Mouse (Mus musculus) right cerebral cortex, postnatal 4 days (tissue): ENCODE measurements around the gene C1qtnf2.

Source experiments
- DNase-seq: peaks from one replicate; pipeline ENCODE4 v3.0.0-alpha.2; 2022

C1qtnf2 gene

DNA sequence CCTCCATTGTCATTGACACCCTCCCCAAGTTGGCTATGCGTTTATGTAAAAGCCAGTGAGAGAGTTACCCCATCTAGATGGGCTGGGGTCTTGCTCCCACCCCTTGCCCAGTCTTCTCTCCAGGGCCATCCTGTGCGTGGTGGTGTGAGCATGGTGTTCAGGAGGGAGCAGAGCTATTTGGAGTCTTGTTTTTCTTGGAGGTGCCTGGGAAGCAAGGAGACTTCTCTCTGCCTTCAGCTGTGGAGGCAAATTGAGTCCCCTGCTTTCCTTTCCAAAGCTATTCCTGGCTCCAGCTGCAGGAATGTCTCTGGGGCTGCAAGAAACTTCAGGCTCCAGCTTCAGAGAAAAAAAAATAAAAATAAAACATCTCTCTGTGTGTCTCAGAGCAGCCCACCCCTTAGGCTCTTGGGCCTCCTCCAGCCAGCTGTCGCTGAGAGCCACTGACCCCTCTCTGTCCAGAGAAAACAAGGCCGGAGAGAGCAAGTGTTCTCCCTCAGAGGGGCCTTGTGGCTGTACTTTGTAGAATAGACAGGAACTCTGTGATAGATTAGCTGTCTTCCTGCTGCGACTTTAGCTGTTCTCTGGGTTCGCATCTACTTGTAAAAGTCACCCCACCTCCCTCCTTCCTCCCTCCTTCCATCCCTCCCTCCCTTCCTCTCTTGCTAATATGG, 9.2 kb downstream of the C1qtnf2 start:
- DNase-seq, result no peak

DNA sequence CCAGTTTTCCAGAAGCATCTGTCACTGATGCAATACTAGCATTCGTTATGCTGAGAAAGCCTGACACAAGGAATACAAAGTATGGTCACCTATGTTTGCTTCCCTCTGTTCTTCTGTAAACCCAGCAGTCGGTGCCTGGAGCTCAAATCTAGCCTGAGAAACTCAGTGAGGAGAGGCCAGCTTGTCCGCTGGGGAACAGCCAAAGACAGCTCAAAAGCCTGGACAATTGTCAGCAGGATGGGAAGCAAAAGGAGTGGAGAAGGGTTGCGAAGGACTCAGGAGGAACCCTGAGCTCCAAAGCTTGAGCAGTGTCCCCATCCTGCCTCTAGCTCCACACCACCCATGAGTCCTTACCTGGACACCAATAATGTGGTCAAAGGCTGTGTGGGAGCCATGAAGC, 10.0 kb downstream of the C1qtnf2 start:
- DNase-seq, result no peak

- DNase-seq, result no peak
Observed at GRCm38 (mm10) chr11:43484652-43485051, 10.6 kb downstream of the C1qtnf2 start.

- DNase-seq, result no peak
Observed at GRCm38 (mm10) chr11:43485855-43486254, 11.8 kb downstream of the C1qtnf2 start.

DNA sequence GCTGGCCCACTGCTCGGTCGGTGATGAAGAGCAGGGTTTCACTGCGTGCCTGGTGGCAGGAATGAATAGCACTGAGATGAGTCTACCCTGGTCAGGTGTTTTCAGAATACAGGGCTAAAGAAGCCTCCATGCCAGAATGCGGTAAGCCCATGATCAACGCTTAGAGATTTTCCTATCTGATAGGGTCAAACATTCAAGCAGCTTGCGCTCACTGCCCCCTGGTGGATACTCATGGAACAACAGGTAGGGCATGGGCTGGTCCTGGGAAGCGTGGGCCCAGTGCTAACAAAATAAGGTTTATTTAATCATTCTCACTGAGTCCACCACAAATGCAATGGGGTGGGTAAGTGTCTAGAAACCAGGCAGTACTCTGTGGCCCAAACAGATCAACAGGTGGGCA, 18.6 kb downstream of the C1qtnf2 start:
- peak; percentile 80 for DNase-seq

GRCm38 (mm10) chr11:43493815-43494409, 19.8 kb downstream of the C1qtnf2 start:
- DNase-seq, result peak; percentile 79

DNA sequence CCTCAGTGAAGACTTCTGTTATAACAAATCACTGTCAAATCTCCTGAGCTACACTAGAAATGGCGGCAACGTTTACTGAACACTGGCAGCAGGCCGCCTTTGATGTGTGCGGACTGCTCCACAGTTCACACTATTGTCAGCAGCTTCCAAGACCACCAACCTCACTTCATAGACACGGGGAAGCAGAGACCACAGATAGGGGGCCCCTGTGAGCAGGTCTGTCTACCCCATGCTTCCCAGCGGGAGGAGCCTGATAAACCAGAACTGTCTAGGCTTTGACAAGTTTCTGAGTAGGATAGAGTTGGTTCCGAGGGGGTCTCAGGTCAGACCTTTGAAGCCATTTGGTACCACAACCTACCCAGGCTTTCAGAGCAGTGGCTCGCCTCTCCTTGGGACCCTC, 21.0 kb downstream of the C1qtnf2 start:
- DNase-seq, result peak; percentile 17

DNA sequence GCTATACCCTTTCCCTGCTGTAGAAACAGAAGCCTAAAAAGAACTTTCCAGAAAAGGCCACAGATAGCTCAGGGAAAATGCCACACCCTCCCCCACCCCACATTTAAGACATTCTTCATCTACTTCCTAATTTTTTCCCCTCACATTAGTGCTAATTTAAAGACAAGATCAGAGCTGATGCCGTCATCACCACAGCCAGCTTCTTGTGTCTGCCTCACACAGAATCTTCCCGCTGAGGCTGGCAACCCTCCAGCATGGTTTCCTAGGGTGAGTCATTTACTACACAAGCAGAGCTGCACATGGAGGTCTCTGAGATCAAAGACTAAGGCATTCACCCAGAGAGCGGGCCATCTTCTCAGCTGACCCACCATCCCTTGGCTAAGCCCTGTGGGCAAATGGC, 21.5 kb downstream of the C1qtnf2 start:
- peak; percentile 56 for DNase-seq

GRCm38 (mm10) chr11:43501256-43501655, 27.2 kb downstream of the C1qtnf2 start:
- no peak for DNase-seq

- DNase-seq, result no peak
Observed at GRCm38 (mm10) chr11:43505188-43505587, 31.1 kb downstream of the C1qtnf2 start.

GRCm38 (mm10) chr11:43507976-43508375, 33.9 kb downstream of the C1qtnf2 start:
- DNase-seq, result no peak

DNA sequence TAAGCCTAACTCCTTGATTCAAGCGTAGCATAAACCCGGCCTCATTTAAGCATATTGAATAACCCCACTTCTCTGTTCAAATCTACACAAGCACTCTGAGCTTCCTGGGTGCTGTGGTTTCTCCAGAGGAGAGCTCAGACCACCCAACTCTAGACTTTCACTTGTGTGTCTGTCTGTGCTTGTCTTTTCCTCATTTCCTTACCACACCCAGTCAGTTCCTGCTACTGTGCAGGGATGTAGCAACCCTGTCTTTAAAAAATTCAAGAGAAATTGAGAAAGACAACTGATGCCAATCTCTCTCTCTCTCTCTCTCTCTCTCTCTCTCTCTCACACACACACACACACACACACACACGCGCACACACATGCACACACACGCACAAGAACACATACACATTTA, 35.8 kb downstream of the C1qtnf2 start:
- no peak for DNase-seq

- DNase-seq, result no peak
Observed at GRCm38 (mm10) chr11:43512661-43513190, 38.6 kb downstream of the C1qtnf2 start.

GRCm38 (mm10) chr11:43516344-43517021, 42.4 kb downstream of the C1qtnf2 start:
- DNase-seq, result peak; percentile 47

GRCm38 (mm10) chr11:43517641-43518040, 43.6 kb downstream of the C1qtnf2 start:
- no peak for DNase-seq

DNA sequence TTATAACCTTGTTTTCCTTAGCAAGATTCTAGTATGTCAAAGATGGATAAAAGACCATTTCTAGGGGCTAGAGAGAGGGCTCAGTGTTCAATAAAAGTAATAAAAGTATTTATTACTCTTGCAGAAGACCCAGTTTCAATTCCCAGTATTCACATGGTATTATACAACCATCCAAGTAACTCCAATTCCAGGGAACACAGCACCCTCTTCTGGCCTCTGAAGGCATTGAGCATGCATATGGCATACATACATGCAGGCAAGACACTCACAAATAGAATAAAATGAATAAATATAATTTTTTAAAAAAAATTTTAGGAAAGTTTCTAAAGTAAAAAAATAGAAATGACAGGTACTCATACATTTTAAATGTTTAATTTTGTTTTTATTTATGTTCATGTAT, 44.0 kb downstream of the C1qtnf2 start:
- DNase-seq, result no peak

DNA sequence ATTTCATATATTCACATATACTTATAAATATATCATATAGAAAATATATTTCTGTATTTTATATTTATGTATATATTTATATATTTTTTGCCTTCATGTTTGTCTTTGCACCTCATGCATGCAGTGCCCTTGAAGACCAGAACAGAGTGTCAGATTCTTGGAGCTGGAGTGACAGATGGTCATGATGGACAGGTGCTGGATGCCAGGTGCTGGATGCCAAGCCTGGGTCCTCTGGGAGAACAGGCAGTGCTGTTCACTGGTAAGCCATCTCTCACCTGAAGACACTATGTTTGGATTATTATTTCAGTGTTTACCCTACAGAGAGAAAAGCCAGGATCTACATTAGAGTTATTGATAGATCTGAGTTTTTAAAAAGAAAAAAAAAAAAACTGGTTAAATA, 44.7 kb downstream of the C1qtnf2 start:
- no peak for DNase-seq

DNA sequence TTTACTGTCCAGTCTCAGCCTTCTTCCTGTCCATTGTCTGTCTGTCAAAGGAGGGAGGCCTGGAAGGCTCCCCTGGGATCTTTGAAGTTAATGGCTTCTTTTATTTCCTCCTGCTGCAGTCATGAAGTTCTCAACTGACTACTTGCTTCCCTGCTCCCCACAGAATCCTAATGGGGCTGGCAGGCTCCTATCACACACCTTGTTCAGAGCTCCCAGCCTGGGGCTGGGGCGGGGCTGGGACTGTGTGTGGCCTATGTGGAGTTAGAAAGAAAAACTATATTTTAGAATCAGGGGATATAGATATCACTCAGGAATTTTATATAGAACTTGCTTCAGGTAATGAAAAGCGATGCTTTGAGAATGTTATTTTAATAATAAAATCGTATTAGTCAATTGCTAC, 46.4 kb downstream of the C1qtnf2 start:
- no peak for DNase-seq

GRCm38 (mm10) chr11:43528078-43528682, 54.1 kb downstream of the C1qtnf2 start:
- no peak for DNase-seq

- peak; percentile 73 for DNase-seq
Observed at GRCm38 (mm10) chr11:43528683-43529499, 54.8 kb downstream of the C1qtnf2 start, which contains the start of gene Ccnjl. Ccnjl (plus strand) TSS chr11:43528784.

- DNase-seq, result no peak
Observed at GRCm38 (mm10) chr11:43530043-43530442, 56.0 kb downstream of the C1qtnf2 start.

- DNase-seq, result no peak
Observed at GRCm38 (mm10) chr11:43531619-43532018, 57.5 kb downstream of the C1qtnf2 start.

- no peak for DNase-seq
Observed at GRCm38 (mm10) chr11:43537074-43537473, 63.0 kb downstream of the C1qtnf2 start.
